Mouse (Mus musculus) fibroblast of lung, adult 2 months (primary cell): ENCODE data around the gene Yju2.

Experiments used
- DNase-seq: peaks from one replicate; pipeline ENCODE4 v3.0.0-alpha.2; 2011; ENCODE audit warnings: low read depth

Yju2 gene

DNA sequence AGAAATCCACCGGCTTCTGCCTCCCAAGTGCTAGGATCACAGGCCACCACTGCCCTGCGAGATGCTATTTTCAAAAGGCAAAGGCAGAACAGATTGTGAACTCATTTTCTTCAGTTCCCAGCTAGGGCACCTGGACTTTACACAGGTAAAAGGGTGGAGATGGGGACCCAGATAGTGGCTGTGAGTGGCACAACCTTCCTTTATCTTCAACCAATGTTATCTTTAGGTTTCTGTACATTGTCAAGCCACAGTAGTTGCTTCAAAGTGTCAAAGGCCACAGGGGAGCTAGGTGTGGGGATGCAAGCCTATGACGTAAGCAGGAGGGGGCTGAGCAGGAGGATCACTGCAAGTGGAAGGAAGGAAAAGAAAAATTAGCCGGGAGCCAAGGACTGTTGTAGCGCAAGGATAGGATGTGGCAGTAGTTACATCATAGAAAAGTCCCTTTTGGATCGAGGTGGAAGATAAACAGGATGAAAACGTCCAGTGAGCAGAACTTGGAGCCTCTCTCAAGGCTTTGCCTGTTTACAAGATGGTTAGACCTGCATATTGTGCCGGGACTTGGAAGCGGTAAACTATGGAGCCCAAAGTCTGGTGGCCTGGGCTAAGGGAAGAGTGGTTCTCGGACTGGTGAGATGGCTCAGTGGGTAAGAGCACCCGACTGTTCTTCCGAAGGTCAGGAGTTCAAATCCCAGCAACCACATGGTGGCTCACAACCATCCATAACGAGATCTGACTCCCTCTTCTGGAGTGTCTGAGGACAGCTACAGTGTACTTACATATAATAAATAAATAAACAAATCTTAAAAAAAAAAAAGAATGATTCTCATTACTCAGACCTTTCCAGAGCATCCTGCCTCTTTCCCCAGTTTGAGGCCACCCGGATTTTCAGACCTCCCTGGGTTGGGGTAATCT, 48.8 kb downstream of the Yju2 start:
- DNase-seq, result no peak

DNA sequence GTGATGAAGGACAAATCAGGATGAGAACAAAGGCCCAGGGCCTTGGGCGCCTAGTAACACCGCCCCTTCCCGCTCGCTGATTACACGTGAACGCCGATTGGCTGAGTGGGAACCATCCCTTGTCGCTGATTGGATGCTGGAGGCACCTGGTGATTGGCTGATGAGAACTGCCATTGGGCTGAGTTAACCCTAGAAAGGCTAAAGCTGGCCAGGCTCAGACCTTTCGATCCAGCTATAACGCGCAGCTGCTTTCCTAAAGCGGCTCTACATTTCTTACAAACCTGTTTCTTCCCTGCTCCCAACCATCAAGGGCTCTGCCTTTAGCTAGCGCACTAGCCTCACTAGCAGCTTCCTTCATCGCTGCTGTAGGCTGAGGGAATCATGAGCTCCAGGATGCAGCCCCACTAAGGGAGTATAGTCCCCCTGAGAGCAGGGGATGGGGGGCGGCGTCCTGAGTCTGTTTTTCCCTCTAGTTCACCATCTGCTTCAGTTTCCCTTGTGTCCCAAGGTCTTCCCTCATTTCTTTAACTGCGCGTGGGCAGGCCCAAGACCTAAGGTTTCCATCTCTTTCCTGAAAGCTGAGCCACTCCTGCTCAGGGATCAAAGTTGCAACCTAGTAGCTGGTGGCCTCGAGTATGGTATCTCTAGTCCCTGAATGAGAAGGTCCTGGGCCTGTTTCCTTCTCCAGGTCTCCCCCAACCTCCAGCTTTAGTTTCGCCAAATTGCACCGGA, 49.6 kb downstream of the Yju2 start:
- DNase-seq, result peak; percentile 95

DNA sequence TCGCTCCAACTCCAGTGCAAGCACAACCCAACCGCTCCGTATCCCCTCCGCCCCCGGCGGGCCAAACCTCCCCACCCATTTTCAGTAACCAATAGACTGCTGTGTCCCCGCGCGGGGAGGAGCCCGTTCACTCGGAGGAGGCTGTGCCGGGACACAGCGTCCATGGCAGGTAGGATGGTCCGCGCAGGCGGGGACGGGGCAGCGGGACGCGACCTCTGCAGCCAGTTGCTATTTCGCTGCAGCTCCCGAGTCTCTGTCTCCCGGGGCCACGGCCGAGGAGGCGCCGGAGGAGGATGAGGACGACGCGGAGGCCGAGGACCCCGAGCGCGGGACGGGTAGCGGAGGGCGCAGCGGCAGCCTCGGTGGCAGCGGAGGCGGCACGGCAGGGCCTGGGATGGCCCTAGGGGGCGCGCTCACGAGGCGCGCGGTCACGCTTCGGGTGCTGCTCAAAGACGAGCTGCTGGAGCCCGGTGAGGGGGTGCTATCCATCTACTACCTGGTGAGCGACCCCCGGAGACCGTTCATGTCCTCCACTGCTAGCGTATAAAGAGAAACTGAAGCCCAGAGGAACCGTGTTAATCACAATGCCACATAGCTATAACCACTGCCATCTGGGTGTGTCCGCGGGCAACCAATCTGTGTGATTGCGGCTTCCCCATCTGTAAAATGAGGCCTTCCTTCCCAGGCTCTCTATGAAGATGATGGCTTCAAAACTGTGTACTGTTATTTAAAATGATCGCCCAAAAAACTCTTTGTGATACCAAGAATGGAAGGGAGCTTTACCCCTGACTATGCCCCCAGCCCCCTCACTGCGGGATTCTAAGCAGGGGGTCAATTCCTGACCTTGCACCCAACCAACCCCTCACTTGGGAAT, 50.4 kb downstream of the Yju2 start:
- DNase-seq, result peak; percentile 76

DNA sequence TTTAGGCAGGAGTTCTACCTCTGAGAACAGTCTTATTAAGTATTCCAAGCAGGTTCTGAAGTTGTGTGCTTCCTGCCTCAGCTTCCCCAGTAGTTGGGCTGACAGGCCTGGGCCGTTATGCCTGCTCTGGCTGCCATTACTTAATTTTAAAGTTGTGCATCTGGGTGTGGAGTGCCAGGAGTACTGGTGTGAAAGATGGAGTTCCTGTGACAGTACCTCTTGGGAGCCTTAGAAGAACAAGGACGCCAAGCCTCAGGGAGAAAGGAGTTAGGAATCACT, 51.0 kb downstream of the Yju2 start:
- DNase-seq, result no peak

DNA sequence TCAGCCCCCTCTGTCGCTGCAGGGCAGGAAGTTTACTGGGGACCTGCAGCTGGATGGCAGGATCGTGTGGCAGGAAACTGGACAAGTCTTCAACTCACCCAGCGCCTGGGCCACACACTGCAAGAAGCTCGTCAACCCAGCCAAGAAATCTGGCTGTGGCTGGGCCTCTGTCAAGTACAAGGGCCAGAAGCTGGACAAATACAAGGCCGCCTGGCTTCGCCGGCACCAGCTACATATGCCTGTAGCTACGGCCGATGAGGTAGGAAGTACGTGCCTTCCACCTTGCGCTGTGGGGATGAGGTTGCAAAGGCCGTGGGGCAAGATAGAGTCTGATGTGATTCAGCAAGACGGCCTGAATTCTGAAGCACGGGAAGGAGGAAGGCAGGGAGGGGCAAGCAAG, 51.4 kb downstream of the Yju2 start:
- DNase-seq, result no peak

DNA sequence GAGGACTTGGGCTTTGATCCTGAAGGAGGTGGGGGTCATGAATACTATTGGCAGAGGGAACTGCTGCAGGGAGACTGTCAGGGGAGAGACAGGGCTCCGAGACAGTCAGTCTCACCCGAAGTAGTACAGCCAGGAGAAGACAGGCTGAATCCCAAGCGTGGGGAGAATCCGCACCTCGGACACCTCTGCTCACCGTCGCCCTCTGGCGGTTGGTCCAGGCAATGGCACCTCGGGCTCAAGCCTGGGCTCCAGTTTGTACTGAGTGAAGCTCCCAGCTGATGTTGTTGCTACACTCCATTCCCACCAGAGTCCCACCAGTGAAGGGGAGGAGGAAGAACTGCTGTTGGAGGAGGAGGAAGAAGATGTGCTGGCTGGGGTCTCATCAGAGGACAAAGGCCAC, 51.8 kb downstream of the Yju2 start:
- DNase-seq, result no peak

DNA sequence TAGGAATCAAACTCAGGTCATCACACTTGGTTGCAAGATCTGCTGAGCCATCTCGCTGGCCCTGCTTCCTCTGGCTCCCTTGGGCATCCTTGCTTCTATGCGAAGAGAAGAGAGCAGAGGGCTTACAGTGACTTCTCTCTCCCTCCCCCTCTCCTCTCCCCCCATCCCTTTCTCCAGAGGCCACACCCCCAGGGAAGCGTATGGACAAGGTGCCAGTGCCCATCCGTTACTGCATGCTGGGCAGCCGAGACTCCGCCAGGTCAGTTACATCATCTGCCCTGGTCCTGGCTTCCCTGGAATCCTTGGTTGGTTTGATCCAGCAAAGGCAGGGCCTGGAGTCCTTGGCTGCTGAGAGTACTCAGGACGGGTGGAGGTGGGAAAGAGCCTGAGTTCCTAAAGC, 52.5 kb downstream of the Yju2 start:
- DNase-seq, result no peak

DNA sequence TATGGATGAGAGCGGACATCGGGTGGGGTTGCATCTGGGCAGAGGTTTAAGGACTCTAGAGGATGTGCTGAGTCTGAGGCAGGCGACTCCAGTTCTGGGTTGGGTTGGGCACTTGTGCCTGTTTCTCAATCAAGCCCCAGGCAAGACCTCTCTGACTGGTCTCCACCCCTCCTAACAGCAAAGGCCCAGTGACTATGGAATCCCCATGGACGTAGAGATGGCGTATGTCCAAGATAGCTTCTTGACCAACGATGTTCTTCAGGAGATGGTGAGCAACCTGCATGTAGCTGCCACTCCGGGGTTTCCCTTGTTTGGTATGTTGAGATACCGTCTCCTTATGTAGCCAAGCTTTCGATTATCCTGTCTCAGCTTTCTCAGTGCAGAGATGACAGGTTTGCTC, 56.4 kb downstream of the Yju2 start:
- no peak for DNase-seq

DNA sequence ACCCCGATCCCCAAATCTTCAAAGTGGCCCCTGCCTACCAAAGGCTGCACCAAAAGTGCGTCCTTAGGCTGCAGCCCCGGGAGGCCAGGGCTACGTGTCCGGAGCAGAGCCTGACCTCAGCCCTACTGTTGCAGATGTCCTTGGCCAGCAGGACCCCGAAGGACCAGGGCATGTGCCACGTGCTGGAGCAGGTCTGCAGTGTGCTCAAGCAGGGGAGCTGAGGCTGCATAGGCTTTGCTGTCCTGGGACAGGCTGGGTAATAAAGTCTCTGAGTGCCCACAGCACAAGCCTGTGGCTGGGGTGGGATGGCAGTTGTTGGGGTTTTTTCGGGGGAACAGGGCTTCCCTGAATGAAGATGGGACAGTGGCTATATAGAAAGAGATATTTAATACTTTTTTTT, 57.5 kb downstream of the Yju2 start:
- no peak for DNase-seq

DNA sequence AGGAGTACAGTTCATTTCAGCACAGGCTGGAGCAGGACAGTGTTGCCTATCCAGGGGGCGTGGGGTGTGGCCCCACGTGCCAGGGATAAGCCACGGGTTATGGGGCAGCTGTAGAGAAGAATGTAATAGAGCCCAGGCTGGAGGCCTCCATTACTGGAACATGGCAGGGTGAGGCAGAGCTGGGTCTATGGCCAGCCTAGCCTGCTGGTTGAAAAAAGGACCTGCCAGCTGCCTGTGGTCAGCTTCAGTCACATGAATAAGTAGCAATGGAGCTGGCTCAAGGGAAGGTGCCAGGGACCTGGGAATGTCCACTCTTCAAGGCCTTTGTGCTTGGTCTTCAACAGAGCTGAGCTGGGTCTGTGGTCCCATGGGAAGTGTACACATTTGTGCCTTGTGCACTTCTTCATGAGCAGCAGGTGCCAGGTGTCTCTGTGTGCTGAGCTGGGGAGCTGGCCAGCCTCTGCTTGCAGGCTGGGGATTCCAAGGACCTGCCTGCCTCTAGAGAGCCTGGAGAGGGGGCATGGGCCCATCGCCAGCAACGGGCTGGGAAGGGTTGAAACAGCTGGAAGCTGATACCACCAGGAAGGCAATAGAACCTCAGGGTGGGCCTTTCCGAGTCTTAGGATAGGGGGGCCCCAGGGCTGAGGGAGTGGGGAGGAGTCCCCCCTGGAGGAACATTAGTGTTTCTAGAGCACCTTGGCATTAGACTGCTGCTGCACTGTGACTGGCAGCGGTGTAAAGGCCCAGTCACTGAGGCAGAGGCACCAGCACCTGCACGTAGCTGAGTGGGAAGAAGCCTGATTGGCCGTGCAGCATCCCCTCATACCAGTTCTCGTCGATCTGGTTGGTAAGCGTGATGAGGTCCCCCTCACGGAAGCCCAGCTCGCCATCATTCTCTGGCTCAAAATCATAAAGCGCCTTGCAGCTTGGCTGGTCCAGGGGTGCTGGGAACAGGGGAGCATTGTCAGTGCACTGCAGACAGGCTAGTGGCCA, 58.2 kb downstream of the Yju2 start:
- no peak for DNase-seq

DNA sequence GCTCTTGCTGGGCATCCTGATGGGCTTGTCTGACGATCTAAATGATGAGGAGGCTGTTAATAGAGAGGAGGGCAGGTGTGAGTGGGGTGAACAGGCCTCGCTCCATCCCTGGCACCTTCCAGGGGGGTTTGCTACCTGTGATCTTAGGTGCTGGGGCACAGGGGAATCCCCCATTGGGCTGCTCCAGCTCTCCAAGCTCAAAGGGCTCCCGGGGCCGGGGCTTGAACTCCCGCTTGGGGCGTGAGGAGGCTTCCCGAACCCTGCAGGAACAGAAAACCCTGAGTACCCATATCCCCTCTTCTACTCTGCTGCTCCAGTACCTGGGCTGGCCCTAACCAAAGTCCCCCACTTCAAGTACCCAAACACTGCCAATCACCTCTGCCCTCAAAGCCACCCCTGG, 58.9 kb downstream of the Yju2 start:
- no peak for DNase-seq
